Mouse (Mus musculus) CH12.LX (cell line): ENCODE results near the gene Pxn.

ENCODE experiments used
- CTCF ChIP-seq, 2 experiments: IDR thresholded peaks in 1 of 2; conservative IDR thresholded peaks in 1 of 2; 2 replicates each; pipeline ENCODE4 v1.5.1; 2011 to 2012; ENCODE audit warnings: low read depth in 2 of 2, low read length in 2 of 2, improper control_type of control experiment in 1 of 2, inconsistent platforms in 1 of 2, mild to moderate bottlenecking in 1 of 2, moderate library complexity in 1 of 2
- MXI1 ChIP-seq: IDR thresholded peaks from 2 replicates; pipeline ENCODE4 v1.6.1; 2011; ENCODE audit warnings: mild to moderate bottlenecking, low read depth, low read length, improper control_type of control experiment
- POLR2A ChIP-seq: IDR thresholded peaks from 2 replicates; pipeline ENCODE4 v1.6.1; 2011; ENCODE audit warnings: low read depth, mild to moderate bottlenecking, improper control_type of control experiment, low read length
- ZNF384 ChIP-seq: IDR thresholded peaks from 2 replicates; pipeline ENCODE4 v1.6.1; 2012; ENCODE audit warnings: low read depth, low read length, improper control_type of control experiment, inconsistent platforms

DNA sequence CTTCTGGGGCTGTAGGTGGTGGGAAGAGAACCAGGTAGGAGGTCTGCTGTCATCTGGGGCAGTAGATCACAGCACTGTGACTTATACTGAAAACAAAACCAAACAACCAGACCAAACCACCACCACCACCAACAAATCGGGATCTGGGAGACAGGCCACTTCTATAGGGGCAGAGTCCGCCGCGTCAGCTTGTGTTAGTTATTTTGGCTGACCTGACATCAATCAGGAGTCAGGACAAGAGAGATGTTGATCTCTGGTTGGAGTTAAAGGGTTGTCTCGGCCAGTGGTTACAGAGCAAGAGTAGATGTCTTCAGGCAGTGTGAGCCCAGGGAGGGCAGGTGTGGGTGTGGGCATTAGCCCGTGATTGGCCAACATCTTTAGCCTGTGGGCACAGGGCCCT, 7.9 kb downstream of the Pxn start:
- TF ChIP-seq MXI1 (no peak), ZNF384 (no peak), CTCF (conservative IDR thresholded peaks at IDR 0.05 in 1 of 2, IDR thresholded peaks at IDR 0.05 in 1 of 2; ENCODE audit: low read depth in 2 of 2, low read length in 2 of 2) (no peak), POLR2A (no peak)
